Mouse (Mus musculus) limb, embryonic 10.5 days (tissue): Measurements from ENCODE around the gene Cd72. TPM values are rescaled to one million over a fixed set of nuclear protein-coding genes. Genes with fewer than 3 reads are reported as not detected.

Source experiments
- DNase-seq: peaks from one replicate; pipeline ENCODE4 v3.0.0-alpha.2; 2017; ENCODE audit warnings: low spot score
- H3K27ac ChIP-seq: fragments of 300-500 bp; sonication (generic); 2 replicates; pipeline ENCODE4 v1.5.1; 2016; ENCODE audit warnings: mild to moderate bottlenecking
- H3K27me3 ChIP-seq: fragments of 300-500 bp; sonication (generic); 2 replicates; pipeline ENCODE4 v1.6.1; 2016; ENCODE audit warnings: low read depth, mild to moderate bottlenecking; ENCODE audit not compliant: poor library complexity, severe bottlenecking
- H3K36me3 ChIP-seq: fragments of 300-500 bp; sonication (generic); 2 replicates; pipeline ENCODE4 v1.6.1; 2016; ENCODE audit warnings: mild to moderate bottlenecking, moderate library complexity
- H3K4me1 ChIP-seq: fragments of 300-500 bp; sonication (generic); 2 replicates; pipeline ENCODE4 v1.6.1; 2016
- H3K4me3 ChIP-seq: fragments of 300-500 bp; sonication (generic); 2 replicates; pipeline ENCODE4 v1.5.1; 2016; ENCODE audit warnings: mild to moderate bottlenecking, moderate library complexity
- H3K9me3 ChIP-seq: fragments of 300-500 bp; sonication (generic); replicated peaks from 2 replicates; pipeline ENCODE4 v1.6.1; 2016; ENCODE audit warnings: mild to moderate bottlenecking
- WGBS: fragments of 180-500 bp; shearing (Covaris S2); methylation state at CpG from one replicate; pipeline ENCODE4 v1.1.7; 2016; 5-methylcytosine and 5-hydroxymethylcytosine counted together
- polyA plus RNA-seq: library from polyadenylated mRNA; unstranded; fragments of >200 nt; fragmentation: Nextera tagmentation; extraction: Ambion mirVana; gene quantifications from 2 replicates; pipeline ENCODE4 v1.2.1, GENCODE M21; 2016

Cd72 gene
- polyA plus RNA-seq, 1 experiment from 2014 or later: 2.0 TPM

DNA sequence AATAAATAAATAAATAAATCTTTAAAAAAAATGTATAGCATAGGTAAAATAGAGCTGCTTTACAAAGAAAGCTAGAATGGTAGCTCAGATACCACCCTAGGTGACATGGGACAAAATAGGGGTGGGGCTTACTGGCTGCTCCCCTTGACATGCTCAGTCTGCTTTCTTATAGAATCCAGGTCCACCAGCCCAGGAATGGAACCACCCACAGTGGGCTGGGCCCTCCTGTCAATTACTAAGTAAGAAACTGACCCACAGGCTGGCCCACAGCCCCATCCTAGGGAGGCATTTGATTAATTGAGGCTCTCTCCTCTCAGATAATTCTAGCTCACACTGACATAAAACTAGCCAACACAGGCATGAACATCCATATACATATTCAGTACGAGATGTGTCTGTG, 21.6 kb downstream of the Cd72 start:
- Histone ChIP-seq H3K4me3 (no peak overlapping the region), H3K9me3 (no peaks in the 10 kb centered on the region), H3K27me3 (peaks cover 34% of the 10 kb centered on the region), H3K36me3 (no peaks in the 10 kb centered on the region), H3K4me1 (peaks cover 7% of the 10 kb centered on the region), H3K27ac (no peak overlapping the region)
- WGBS: 94% methylated on average over 1 of the region's 1 CpGs
- DNase-seq: no peak

DNA sequence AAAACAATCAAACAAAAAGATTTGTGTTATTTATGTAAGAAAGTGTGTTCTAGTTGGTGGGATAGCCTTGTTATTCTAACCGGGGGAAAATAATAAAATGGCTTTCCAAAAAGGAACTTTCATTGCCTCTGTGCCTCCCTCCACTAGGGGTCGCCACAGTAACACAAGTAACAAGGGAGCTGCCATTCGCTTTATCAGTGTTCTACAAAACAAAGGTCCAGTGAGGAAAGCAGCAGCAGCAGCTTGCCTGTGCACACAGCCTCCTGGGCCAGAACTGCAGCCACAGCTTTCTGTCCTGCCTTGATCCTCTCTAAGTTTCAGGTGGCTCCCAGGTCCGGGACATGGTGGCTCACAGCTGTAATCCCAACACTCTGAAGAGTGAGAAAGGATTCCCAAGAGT, 22.7 kb downstream of the Cd72 start:
- Histone ChIP-seq H3K27ac (peak overlapping the region; percentile 61; the same call in 1 of the 2 replicates), H3K9me3 (no peaks in the 10 kb centered on the region), H3K4me3 (no peak overlapping the region), H3K4me1 (peaks cover 14% of the 10 kb centered on the region), H3K36me3 (no peaks in the 10 kb centered on the region), H3K27me3 (peaks cover 45% of the 10 kb centered on the region)
- WGBS: 11% methylated on average over 4 of the region's 4 CpGs
- DNase-seq: peak; percentile 88

DNA sequence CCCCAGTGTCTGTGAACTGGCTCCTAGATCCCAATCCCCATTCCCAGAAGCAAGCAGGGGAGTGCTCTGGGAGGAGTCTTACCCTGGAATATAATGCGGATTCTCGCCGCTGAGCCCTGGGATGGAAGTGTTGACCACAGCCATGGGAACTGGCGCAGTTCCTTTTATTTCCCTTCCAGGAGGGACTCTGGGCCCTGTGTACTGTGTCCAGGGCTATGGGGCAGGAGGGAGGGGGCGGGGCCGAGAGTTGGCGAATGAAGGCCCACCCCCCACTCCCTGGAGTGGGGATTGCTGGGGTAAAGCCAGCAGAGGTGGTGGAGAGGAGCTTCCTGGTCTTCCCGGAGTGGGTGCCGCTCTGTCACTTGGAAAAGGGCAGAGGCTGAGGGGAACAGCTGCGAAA, 25.5 kb downstream of the Cd72 start, which contains the start of gene Fam166b:
Gene Fam166b, minus strand, starts transcription at position 189 of the 400 bp plus-strand sequence.
- 6% methylated on average over 10 of the region's 10 CpGs for WGBS
- Histone ChIP-seq H3K4me1 (peaks cover 32% of the 10 kb centered on the region), H3K27ac (no peak within 1 kb of the TSS), H3K36me3 (peaks cover 15% of the 10 kb centered on the region), H3K27me3 (peaks cover 73% of the 10 kb centered on the region), H3K9me3 (no peaks in the 10 kb centered on the region), H3K4me3 (peak within 1 kb of the TSS; percentile 23; the same call in 1 of the 2 replicates)
- no peak for DNase-seq

DNA sequence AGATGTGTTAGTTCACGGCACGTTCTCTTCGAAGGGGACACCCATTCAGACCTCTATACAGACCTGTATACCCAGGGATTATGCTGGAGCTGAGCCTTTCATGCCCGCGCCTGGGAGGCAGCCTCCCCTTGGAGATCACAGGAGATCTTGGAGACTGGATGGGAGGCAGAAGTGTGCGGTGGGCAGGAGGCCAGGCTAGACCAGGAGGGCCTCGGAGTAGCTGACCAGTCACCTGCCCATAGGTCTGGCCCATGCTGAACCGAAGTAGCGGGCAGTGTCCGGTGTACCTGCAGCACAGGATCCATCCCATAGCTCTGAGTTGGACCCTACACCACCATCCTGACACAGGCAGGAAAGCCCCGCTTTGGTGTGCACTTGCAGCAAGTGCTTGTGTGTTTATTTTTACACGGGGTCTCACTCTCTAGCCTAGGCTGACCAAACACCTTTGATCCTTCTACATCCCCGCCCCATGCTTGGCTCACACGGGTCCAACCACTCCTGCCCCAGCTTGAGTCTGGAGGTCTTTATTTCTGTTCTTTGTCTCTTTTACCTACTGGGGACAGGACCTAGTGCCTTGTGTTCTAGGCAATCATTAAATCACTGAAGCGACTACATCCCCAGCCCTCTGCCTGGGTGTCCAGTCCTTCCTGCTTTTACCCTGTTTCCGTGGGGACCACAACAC, 26.1 kb downstream of the Cd72 start:
- H3K27ac ChIP-seq: no peak overlapping the region
- no peak overlapping the region; the same call in 1 of the 2 replicates for H3K4me3 ChIP-seq
- peaks cover 32% of the 10 kb centered on the region for H3K4me1 ChIP-seq
- DNase-seq: no peak
- H3K27me3 ChIP-seq: peaks cover 79% of the 10 kb centered on the region
- no peaks in the 10 kb centered on the region for H3K9me3 ChIP-seq
- peaks cover 21% of the 10 kb centered on the region for H3K36me3 ChIP-seq
- 27% methylated on average over 16 of the region's 16 CpGs for WGBS

DNA sequence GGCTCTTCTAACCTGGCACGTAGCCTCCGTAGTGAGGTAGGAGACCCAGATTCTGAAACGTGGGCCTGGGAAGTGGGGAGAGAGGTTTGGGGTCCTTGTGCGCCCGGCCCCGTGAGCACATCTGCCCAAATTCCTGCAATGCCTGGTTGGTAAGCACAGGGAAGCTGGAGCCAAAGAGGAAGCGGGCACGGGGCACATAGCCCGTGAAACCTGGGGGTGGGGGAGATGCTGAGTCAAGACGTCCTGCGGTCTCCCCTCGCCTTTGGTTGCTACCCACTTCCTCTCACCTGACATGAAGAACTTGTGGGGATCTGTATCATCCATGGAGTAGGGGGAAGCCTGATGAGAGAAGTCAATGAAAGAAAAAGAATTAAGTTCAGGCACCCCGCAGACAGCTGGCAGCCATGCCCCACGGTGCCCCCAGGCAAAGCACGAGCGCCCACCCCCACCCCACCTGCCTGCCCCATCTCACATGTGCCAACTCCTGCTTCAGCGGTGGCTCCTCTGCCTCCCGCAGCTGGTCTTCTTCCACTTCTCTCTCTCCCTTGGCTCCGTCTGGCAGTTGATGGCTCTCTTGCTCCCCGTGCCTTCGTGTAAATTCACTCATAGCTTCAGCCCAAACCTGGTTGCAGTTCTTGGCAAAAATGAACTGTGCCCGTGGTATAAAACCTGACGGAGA, 26.8 kb downstream of the Cd72 start:
- peak overlapping the region; percentile 33 for H3K4me3 ChIP-seq
- no peak for DNase-seq
- H3K36me3 ChIP-seq: peaks cover 26% of the 10 kb centered on the region
- peaks cover 32% of the 10 kb centered on the region for H3K4me1 ChIP-seq
- WGBS: 21% methylated on average over 23 of the region's 23 CpGs
- H3K9me3 ChIP-seq: no peaks in the 10 kb centered on the region
- H3K27me3 ChIP-seq: peaks cover 86% of the 10 kb centered on the region
- H3K27ac ChIP-seq: no peak overlapping the region

DNA sequence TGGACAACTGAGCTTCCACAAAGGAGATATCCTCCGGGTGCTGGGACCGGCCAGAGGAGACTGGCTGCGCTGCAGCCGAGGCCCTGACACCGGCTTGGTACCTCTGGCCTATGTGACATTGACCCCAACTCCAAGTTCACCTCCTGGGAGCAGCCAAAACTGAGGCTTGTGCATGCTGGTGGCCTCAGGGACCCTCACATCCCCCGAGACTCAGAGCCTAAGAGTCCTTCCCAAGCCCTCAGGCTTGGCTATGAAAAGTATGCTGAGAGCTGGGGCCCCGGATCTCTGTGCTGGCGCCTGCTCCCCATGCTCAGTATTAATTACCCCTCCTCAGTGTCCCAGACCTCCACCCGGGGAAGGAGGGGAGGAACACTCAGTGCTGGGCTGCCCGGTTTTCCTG, 27.9 kb downstream of the Cd72 start:
- peaks cover 97% of the 10 kb centered on the region for H3K27me3 ChIP-seq
- H3K27ac ChIP-seq: no peak overlapping the region
- WGBS: 32% methylated on average over 10 of the region's 10 CpGs
- DNase-seq: no peak
- no peak overlapping the region for H3K4me3 ChIP-seq
- H3K4me1 ChIP-seq: peaks cover 32% of the 10 kb centered on the region
- H3K9me3 ChIP-seq: no peaks in the 10 kb centered on the region
- peaks cover 37% of the 10 kb centered on the region for H3K36me3 ChIP-seq

DNA sequence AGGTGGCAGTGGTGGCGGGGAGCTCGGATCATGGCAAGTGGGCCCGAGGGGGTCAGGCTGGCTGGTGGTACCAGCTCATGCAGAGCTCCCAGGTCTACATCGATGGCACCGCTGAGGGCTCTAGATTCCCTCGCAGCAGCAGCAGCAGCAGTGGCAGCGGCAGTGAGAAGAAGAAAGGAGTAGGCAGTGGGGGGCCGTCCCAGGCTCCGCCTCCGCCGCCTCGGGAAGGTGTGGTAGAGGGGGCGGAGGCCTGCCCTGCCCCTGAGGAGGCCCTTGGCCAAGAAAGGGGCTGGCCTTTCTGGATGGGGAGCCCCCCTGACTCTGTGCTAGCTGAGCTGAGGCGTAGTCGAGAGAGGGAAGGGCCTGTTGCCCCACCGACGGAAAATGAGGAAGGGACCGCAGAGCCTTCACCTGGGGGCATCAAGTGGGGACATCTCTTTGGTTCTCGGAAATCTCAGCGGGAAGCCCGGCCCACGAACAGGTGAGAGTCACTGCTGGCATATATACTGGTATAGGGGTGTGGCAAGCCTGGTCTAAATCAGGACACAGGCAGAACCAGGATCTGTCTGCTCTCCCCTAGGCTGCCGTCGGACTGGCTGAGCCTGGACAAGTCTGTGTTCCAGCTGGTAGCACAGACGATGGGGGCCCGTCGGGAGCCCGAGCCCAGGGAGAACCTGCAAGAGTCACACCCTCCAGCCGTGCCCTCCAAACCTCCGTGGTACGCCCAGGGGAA, 28.6 kb downstream of the Cd72 start:
- Histone ChIP-seq H3K36me3 (peaks cover 37% of the 10 kb centered on the region), H3K27me3 (peaks cover 99% of the 10 kb centered on the region), H3K4me1 (peaks cover 32% of the 10 kb centered on the region), H3K9me3 (no peaks in the 10 kb centered on the region), H3K4me3 (peak overlapping the region; percentile 47), H3K27ac (peak overlapping the region; percentile 47; the same call in 1 of the 2 replicates)
- WGBS: 8% methylated on average over 31 of the region's 31 CpGs
- DNase-seq: no peak

DNA sequence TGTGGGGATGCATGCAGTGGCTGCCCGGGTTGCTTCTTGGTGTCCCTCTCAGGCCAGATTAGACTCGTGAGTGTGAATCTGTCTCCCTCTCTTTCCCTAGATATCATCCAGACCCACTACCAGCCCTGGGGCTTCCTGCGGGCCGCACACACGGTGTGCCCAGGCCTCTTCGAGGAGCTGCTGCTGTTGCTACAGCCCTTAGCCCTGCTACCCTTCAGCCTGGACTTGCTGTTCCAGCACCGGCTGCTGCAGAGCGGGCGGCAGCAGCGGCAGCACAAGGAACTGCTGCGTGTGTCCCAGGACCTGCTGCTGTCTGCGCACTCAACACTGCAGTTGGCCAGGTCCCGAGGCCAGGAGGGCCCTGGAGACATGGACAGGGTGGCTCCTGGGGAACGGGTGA, 29.2 kb downstream of the Cd72 start:
- peak; percentile 54 for DNase-seq
- Histone ChIP-seq H3K27ac (peak overlapping the region; percentile 47; the same call in 1 of the 2 replicates), H3K4me1 (peaks cover 33% of the 10 kb centered on the region), H3K27me3 (peaks cover 93% of the 10 kb centered on the region), H3K9me3 (no peaks in the 10 kb centered on the region), H3K36me3 (peaks cover 37% of the 10 kb centered on the region), H3K4me3 (peak overlapping the region; percentile 47)
- WGBS: 16% methylated on average over 14 of the region's 14 CpGs

DNA sequence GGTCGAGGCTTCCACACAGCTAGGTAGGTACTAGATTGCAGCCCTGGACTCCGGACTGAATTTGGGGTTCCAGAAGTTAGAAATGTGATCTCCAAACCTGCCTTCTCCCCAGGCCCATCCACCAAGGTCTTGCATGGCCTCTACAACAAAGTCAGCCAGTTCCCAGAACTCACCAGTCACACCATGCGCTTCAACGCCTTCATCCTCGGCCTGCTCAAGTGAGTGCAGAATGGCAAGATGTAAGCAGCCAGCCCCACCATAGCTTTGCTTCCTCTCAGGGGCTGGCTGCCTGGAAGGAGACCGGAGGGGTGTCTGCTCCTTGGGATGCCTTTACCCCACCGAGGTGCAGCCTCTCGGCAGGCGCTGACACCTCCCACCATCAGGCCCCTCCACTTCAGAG, 30.4 kb downstream of the Cd72 start:
- H3K36me3 ChIP-seq: peaks cover 37% of the 10 kb centered on the region
- peaks cover 40% of the 10 kb centered on the region for H3K4me1 ChIP-seq

DNA sequence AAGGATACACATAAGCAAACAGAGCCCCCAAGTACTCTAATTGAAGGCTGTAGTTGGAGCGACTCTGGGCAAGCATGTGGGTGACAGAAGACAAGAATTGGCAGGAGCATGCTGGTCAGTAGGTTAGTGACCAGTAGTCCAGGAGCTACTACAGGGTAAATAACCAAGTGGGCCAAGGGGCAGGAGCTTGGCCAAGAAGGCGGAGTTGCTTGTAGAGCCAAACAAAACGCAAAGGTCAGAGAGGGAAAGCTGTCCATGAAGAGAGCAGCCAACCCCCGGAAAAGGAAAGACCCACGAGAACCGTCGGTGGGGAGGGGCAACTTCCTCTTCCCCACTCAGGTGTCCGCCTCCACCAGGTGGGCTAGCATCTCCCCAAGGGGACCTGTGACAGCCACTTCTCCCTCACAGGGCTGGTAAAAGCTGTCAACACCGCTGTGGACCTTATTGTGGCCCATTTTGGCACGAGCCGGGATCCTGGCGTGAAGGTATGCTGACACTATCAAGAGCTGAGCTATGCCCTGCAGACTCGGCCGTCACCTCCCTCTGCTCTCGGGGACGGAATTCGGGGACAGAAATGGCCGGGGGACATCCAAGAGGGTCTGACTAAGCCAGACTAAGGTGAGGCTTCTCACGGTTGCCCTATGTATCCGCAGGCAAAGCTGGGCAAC, 31.0 kb downstream of the Cd72 start:
- Histone ChIP-seq H3K27ac (no peak overlapping the region), H3K4me3 (no peak overlapping the region), H3K36me3 (peaks cover 37% of the 10 kb centered on the region), H3K4me1 (peaks cover 36% of the 10 kb centered on the region), H3K27me3 (peaks cover 75% of the 10 kb centered on the region), H3K9me3 (no peaks in the 10 kb centered on the region)
- DNase-seq: no peak
- WGBS: 93% methylated on average over 20 of the region's 20 CpGs

More for the DNA sequence above, 30.4 kb downstream of the Cd72 start:
- H3K27me3 ChIP-seq: peaks cover 82% of the 10 kb centered on the region
- H3K9me3 ChIP-seq: no peaks in the 10 kb centered on the region
- no peak overlapping the region for H3K4me3 ChIP-seq
- H3K27ac ChIP-seq: no peak overlapping the region
- DNase-seq: no peak
- 71% methylated on average over 9 of the region's 9 CpGs for whole genome bisulfite sequencing

DNA sequence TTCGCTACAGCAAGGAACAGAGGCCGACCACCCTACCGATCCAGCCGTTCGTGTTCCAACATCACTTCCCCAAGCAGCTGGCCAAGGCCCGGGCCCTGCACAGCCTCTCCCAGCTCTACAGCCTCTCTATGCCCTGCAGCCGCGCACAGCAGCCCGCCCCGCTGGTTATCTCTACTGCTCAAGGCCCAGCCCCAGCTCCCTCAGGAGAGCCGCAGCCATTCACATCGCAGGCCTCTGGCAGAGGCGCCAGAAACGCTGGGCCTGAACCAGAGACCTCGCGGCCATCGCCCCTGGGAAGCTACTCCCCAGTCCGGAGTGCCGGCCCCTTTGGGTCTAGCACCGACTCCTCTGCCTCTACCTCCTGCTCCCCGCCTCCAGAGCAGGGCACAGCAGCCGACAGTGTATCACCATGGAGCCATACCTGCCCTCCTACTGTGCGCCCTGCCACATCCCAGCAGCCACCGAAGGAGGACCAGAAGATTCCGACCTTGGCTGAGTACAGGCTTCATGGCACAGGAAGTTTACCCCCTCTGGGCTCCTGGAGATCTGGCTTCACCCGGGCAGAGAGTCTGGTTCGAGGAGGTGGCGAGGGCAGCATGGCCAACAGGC, 32.7 kb downstream of the Cd72 start:
- no peak for DNase-seq
- H3K27me3 ChIP-seq: peaks cover 58% of the 10 kb centered on the region
- H3K36me3 ChIP-seq: peaks cover 43% of the 10 kb centered on the region
- H3K4me3 ChIP-seq: no peak overlapping the region
- H3K27ac ChIP-seq: no peak overlapping the region
- H3K4me1 ChIP-seq: peaks cover 27% of the 10 kb centered on the region
- 72% methylated on average over 28 of the region's 28 CpGs for WGBS
- no peaks in the 10 kb centered on the region for H3K9me3 ChIP-seq

DNA sequence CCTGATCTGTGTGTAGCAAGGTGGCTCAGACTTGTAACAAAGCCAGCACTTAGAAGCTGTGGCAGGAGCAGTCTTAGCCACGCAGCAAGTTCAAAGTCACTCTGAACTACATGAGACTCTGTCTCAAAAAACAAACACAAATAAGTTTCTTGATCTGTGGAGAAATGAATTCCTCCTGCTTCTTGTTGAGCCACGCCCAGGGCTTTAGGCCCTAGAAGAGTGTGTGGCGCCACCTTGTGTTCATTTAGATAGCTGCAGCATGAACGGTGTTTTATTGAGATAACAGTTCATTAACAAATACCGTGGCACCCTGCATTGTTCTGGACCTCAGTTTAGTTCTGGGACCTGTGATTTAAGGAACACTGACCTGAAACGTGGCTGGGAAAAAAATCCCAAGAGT, 34.1 kb downstream of the Cd72 start:
- Histone ChIP-seq H3K9me3 (no peaks in the 10 kb centered on the region), H3K4me3 (no peak overlapping the region), H3K4me1 (peaks cover 13% of the 10 kb centered on the region), H3K27ac (no peak overlapping the region), H3K27me3 (peaks cover 44% of the 10 kb centered on the region), H3K36me3 (peaks cover 56% of the 10 kb centered on the region)
- 8% methylated on average over 6 of the region's 6 CpGs for WGBS
- DNase-seq: peak; percentile 79
